Mouse (Mus musculus): ENCODE measurements around the gene Ptprn2.

DNA sequence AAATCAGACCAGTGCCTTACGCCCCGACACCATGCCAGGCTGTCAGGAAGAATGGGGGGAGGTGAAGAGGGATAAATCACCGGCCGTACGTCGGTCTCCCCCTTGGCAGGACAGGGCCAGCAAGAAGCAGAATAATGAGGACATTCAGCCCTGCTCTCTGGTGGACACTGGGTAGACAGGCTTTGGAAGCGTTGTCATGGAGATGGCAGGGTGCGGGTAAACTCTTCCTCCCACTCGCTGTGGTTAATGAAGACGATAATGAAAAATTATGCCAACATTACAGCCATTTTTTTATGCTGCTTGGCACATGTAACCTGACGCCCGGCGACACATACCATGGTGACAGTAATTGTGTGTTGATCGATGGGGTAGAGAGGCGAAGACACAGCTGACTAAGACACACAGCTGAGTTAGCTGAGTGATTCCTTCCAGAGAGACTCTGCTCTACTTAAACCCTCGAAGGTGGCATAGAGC is 621.7 kb downstream of the Ptprn2 start:
- TF ChIP-seq CTCF (IDR thresholded peaks at IDR 0.05; ENCODE audit: control insufficient read depth, insufficient read depth, insufficient replicate concordance, low read depth, low read length): no peak
- TF ChIP-seq POLR2A (IDR thresholded peaks at IDR 0.05; ENCODE audit: control insufficient read depth, low read depth, low read length): no peak
